Mouse (Mus musculus): ENCODE results near the gene Pitpnm1. TPM values are rescaled to one million over a fixed set of nuclear protein-coding genes. Genes with fewer than 3 reads are reported as not detected.
A peak's percentile ranks its signal among the peaks of the same experiment; 100 is the strongest.
"Not testable (repeated sequence)": the region's sequence is repeated elsewhere in the genome, so short reads cannot be mapped to it uniquely, and the experiment has no call there.

Gene Pitpnm1
- total RNA-seq (2021) (10 to 100 TPM; 87.4 to 87.6 TPM), polyA plus RNA-seq (2012; rRNA removed) (164 and 171 TPM in 2 replicates)
- long read RNA-seq, full-length matches to known transcripts = 30 of 54 reads
- long read RNA-seq, partial matches to known transcripts = 17 of 54 reads
- long read RNA-seq, other reads (novel, unspliced or antisense) = 7 of 54 reads

DNA sequence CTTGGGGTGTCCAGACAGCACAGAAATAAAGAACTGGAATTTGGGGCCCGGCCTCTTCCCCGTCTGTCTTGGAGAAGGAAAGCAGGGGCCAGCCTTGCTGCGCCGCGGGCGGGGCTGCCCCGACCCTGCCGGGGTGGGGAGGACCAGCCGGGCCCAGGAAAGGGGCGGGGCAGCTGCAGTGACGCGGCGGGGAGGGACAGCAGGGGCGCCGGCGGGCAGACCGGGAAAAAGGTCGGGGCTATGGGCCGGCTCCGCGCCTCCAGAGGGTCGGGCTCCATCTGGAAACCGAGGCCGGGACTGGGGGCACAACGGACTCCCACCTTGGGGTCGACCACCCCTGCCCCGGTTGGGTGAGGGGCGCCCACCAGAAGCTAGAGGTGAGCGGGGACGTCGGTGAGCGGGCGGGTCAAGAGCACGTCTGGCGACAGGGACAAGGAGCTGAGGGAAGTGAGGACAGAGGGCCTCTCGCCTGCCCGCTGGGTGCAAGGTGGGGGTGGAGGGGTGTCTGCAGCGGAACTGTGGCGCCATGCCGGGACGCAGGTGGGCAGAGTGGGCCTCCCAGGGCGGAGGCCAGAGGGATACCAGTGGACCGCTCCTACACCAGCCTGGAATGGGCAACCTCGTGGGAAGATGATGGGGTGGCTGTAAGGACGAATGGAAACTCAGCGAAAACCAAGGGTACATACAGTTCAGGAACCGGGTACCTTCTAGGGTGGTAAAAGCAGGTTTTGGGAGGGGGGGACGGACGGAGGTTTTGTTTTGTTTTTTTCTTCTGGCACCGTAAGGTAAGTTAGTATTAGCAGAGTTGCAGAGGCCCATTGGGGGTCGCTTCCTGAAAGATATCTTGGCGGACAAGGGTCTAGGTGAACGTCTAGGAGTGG is at the start of gene Pitpnm1:
Pitpnm1 (plus strand) TSS at position 162 of the 881 bp plus-strand sequence.
- peak; percentile 93 for DNase-seq

DNA sequence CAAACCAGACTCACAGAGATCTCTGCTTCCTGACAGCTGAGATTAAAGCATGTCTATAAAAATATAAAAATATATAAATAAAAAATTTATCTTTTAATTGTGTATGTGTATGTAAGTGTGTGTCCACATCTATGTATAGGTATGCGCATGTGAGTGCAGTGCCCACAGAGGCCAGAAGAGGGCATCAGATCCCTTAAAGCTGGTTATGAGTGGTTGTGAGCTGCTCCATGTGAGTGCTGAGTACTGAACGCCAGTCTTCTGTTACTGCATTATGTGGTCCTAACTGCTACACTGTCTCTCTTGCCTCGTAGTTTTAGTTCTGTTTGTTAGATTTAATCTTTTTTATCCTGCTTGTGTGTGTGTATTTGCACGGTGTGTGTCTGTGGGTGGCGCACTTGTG is 48.8 kb upstream of the Pitpnm1 start:
- DNase-seq = no peak

DNA sequence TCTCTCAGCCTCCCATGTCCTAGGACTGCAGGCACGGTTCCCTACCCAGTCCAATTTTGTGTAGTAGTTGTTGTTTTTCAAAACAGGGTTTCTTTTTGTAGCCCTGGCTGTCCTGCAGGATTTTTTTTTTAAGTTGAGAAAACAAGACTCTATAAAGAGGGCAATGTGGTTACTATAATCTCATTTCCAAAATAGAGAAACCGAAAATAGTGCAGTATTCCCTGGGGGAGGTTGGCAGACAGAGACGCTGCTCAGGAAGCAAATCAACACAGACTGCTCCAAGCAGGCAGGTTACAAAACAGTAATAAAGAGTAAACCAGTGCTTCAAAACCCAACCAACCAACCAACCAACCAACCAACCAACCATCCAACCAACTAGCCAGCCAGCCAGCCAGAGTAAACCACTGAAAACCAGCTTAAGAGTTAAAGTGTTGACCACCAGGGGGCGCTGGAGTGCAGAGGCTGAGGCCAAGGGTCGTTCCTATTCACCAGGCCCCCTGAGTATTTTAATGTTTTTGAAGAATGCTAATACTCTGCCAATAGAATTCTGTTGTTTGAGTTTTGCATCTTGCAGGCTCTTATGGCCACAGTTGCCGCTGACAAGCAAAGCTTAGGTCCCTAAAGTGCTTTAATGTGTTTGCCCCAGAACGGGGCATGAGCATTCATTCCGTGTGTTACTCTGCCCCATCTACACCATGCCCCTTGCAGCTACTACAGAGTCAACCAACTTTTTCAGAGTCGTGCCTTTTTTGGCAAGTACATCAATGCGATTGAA is 47.9 kb upstream of the Pitpnm1 start:
- peak; percentile 52 for DNase-seq

DNA sequence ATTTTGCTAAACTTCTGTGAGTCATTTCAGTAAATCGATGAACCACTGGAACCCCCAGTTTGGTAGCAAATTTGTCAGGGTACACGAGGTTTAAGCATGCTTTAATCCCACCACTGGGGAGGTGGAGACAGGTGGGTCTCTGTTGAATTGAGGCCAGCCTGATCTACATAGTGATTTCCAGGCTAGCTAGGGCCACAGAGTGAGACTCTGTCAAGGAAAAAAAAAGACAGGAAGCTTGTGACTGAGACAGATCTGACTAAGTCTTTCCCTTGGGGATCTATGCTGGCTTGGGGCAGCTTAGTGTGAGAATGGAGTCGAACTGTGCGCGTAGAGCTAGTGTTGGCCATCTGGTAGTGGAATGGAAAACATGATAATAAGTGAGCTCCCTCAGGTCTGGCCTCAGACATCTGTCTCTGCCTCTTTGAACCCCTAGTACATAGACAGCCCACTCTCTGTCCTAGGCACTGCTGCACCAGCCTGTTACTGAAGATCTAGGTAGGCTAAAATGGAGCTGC is 47.2 kb upstream of the Pitpnm1 start:
- no peak for DNase-seq

DNA sequence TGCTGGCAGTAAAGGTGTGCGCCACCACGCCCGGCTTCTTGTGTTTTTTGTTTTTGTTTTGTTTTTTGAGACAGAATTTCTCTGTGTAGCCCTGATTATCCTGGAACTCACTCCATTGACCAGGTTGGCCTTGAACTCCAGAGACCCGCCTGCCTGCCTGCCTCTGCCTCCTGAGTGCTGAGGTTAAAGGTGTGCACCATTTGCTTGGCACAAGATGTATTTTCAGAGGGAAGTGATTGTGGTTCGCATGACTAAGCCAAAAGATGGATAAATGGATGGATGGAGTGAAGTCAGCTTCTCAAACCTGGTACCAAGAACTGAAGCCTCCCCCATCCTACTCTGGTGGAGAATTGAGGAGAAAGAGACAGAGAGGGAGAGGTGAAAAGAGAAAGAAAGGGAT is 45.2 kb upstream of the Pitpnm1 start:
- no peak for DNase-seq

DNA sequence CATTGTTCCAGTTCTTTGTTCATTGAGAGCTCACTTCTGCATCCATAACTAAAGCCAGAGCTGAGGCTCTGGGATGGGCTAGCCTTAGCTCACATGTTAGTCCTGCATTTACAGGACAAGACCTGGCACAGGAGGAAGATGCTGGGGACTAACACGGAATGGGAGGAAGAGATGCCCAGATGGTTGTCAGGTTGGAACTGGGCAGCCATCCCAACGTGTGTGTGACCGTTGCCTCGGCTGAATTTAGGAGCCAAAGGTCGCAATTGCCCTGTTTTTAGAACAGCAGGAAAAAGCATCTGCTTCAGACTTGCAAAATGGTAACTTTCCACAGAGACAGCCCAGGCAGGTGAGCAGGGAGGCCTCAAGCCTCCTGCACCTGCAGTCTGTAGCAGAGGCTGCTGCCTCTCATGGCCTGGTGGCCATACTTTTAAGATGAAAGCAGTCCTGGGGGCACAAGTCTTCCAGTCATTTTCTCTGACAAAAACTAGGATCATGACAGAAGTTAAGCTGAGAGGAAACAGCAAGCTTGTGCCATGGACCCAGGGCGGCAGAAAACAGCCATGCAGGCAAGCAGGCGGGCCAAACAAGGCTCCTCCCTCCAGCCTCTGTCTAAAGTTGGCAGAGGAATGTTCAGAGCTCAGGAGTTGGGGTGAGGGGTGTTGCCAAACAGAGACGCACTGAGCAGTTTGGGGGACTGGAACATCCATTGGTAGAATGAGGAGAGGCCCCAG is 44.4 kb upstream of the Pitpnm1 start:
- no peak for DNase-seq

DNA sequence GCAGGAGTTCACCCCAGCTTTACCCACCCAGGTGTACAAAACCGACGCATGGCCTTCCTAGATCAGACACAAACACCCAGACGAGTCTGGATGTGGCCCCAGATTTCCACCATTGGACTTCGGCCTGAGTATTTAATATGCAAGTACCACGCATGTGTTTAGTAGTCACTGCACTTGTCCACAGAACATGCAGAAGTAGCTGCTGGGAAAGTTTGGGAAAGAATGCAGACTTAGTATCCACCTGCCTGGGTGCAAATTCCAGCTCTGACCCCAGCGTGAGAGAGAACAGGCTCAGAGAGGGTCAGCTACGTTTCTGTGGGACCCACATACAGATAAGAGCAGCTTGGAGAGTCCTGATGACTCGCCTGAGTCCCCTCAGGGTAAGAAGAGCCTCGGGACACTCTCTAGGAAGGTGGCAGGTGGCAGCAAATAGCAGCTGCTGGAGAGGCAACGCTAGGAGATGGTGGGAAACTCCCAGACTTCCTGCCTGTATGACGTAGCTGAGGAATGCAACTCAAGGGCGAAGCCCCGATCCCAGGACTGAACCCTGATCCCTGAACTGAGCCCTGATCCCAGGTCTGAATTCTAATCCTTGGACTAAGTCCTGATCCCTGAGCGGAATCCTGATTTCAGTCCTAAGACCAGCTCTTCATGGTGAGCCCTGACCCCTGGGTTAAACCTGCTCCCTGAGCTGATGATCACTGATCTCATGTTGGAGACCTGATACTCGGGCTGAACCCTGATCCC is 43.7 kb upstream of the Pitpnm1 start:
- DNase-seq = no peak

DNA sequence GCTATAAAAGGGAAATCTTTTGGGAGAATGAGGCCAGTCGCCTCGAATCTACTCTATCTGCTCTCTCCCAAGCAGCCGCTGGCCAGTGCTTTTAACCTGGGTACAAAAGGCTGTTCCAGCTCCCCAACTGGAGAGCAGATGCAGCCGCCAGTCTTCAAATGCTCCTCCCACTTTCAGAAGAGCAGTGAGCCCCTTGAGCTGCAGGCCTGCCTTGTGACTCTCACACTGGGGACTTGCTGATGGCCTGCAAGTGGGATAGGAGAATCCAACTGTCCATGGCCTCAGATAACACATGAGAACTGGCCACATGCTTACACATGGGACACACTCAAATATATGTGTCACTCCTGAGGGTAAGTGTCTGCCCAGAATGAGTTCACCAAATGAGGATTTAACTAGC is 43.1 kb upstream of the Pitpnm1 start:
- DNase-seq = no peak

DNA sequence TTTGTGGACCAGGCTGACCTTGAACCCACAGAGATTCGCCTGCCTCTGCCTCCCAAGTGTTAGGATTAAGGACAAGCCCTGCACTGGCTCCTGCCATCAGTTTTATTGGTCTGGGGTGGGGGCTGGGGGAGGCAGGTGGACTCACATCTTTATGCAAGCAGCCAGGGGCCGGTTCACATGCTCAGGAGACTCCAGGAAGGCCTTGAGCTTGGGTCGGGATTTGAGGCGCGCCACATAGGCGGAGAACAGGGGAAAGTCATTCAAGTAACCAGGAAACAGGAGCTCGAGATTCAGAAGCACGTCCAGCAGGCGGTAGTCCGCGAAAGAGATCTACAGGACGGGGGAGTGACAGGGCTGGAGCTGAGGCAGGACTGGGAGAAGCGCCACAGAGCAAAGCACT is 42.4 kb upstream of the Pitpnm1 start:
- no peak for DNase-seq

DNA sequence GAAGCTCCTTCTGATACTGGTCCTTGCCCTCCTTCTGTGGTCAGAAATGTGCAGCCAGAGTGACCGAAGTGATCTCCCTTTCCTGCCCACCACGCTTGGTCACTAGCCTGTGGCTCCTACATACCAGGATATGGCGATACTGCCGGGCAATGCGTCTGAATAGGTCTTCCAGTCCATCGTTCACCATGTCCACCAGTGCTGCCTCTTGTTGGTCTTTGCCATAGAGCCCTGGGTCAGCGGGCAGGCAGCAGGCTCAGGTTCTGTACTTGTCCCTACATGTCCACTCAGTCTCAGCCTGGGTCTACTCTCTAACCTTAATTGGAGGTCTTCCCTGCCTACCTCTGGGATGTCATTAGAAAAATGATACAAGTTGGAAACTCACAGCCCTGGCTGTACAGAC is 41.8 kb upstream of the Pitpnm1 start:
- no peak for DNase-seq

DNA sequence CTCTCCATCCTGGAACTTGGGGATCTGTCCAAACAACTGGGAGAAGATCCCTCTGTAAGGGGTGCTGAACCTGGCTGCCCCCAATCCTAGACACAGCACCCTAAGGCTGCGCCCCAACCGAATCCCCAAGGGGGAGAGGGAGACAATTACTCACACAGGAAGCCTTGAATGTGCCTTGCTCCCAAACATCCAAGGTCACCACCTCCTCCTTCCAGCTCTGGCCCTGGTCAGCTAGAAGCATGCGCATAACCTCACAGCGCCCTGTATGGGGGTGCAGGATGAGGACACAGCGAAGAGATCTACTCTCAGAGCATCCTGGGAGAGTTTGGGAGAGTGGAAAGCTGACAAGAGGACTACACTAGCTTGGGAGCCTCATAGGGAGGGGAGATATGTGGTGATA is 41.2 kb upstream of the Pitpnm1 start:
- DNase-seq = peak; percentile 75

DNA sequence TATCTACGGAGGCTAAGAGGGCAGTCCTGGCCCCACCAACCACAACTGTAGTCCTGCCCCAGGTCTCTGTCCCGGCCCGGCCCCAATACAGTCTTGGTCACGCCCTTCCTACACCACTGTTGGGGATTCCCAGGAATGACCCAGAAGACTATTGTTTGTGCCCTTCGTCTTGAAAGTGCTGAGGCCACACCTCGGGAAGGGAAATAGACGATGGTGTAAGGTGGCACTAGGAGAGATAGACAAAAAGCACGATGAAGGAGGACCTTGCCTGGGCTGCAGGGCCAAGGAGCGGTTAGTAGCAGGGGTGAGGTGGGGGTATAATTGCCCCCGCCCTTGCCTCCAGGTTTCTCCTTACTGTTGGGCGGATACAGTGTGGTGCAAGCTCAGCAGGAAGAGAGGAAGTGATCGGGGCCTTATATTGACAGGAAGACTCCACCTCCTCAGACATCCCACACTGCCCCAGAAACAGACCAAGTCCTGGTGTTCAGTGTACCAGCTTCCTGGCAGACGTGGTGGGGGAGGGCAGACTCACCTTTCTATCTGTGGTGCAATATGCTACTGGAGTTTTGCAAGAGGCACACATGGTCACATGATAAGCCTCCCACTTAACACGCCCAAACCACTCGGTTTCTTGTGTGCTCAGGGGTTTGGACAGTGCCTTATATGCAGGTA is 40.6 kb upstream of the Pitpnm1 start, which contains the start of gene Gstp3:
Gstp3 (minus strand) TSS at position 501 of the 672 bp plus-strand sequence.
- no peak for DNase-seq

DNA sequence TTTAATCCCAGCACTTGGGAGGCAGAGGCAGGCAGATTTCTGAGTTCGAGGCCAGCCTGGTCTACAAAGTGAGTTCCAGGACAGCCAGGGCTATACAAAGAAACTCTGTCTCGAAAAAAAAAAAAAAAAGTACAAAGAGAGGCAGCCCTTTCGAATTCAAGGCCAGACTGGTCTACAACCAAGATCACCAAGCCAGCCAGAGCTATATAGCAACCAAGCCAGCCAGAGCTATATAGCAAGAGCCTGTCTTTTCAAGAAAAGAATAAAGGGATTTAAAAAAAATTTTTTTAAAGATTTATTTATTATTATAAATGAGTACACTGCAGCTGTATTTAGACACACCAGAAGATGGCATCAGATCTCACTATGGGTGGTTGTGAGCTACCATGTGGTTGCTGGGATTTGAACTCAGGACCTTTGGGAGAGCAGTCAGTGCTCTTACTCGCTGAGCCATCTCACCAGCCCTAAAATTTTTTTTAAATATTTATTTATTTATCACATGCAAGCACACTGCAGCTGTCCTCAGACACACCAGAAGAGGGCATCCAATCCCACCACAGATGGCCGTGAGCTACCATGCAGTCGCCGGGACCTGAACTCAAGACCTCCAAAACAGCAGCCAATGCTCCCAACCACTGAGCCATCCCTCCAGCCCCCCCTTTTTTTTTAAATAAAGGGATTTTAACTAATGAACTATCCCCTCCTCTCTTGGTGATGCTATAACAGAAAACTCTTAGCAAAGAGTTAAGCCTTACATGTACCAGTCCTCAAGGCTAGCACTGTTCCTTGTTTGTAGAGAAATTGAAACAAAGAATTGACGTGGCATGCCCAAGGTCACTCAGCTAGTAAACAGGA is 39.5 kb upstream of the Pitpnm1 start:
- DNase-seq = not testable (repeated sequence)

DNA sequence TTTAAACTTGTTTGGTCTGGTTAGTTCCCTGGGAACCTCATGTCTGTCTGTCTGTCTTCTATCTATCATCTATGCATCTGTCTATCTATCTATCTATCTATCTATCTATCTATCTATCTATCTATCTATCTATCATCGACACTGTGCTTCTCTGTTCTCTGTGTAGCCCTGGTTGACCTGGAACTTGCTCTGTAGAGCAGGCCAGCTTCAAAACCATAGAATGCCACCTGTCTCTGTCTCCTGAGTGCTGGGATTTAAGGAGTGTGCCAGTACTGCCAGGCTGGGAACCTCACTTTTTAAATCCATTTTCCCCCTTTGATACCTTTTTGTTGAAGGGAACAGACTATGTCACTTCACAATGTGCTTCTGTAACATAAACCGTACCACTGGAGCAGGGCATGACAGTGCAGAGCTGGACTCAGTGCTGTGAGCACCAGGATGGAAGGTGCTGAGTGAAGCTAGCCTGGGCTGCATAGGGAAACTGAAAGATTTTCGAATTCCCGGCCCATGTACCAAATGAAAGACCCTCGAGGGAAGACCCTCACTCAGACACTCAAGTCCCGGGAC is 38.8 kb upstream of the Pitpnm1 start:
- DNase-seq = no peak

DNA sequence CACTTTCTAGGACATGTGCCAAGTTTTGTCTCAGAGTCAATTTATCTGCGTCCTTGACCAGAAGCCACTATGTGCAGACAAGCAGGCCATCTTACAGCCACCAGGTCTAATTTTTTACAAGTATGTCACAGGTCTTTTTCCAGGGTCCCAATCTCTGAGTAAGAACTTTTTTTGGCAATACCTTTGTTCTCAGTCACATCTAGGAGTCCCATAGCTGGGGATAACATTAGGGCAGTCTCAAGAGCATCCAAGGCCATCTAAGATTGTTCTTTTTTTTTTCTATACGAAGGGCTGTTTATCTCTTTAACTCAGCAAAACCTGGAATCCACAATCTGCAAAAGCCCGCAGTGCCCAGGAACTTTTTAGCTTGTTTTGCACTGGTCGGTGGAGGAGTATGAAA is 36.4 kb upstream of the Pitpnm1 start:
- DNase-seq = not testable (repeated sequence)

DNA sequence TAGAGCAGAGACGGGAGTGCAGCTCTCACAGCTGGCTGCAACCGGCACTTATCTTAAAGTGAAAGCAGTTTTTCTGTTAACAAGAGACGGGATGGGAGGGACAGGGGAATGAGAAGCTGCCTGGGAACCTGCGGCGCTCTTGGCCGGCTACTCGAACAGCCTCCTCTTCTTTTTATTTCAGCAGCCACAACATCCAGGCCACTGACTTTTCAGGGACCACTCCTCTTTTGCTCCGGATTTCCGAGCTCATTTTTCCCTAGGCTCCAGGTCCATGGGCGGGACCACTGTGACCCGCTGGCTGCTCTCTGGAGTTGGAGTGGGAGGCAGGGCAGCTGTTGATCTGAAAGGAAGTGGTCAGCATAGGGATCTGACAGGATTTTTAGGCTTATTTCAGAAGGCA is 35.3 kb upstream of the Pitpnm1 start:
- not testable (repeated sequence) for DNase-seq

DNA sequence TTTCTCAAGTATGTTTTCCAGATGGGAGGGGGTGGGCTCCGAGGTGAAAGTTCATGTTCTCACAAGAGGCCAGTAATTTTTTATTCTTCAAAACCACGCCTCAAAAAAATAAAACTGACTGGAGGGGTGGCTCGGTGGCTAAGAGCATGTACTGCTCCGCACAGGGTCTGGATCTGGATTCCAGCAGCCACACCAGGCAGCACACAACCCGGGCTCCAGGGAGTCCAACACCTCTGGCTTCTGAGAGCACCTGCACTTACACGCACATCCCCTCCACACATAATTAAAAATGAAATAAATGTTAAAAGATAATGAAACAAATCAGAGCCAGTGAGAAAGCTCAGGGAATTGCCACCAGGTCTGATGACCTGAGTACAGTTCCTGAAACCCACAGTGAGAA is 33.5 kb upstream of the Pitpnm1 start:
- no peak for DNase-seq

DNA sequence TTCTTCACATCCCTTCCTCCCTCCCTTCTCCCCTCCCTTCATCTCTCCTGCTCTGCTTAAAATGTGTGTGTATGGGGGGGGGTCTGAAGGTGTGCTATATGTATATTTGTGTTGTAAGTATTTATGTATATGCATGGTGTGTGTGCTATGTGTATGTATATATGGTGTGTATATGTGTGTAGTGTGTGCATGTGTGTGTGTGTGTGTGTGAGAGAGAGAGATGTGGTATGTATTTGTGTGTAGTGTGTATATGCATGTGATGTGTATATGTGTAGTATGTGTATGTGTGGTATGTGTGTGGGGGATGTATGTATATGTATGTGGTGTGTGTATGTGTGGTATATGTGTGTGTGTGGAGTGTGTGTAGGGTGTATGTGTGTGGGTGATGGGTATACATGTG is 32.9 kb upstream of the Pitpnm1 start:
- DNase-seq = no peak

DNA sequence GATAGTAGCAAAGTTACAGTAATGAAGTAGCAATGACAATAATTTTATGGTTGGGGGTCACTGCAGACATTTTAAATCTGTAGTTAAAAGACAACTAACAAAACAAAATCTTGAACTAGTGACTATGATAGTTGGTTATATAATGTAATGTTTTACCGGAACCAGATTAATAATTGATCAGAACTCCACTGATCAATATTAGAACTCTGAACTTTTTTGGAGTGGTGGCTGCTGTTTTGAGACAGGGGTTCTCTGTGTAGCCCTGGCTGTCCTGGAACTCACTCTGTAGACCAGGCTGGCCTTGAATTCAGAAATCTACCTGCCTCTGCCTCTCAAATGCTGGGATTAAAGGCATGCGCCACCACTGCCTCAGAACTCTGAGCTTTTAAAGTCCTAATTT is 31.6 kb upstream of the Pitpnm1 start:
- not testable (repeated sequence) for DNase-seq
